Mouse (Mus musculus): Measurements from ENCODE around the gene Oasl2.

DNA sequence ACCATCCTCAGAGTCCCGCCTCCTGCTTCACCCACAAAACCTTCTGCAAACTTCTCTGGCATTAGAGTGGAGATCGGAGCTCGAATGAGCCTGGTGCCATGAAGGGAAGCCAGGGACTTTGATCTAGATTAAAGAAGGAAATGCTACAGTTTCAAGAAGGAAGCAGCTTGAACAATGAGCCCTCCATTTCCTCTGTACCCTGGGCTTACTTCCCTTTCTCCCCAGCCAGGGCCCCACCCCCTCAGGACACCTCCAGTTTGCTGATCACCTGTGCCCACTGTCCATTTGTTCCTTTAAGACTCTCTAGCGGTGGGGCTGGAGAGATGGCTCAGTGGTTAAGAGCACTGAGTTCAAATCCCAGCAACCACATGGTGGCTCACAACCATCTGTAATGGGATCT, 20.0 kb downstream of the Oasl2 start:
- no peak for TF ChIP-seq CTCF (IDR thresholded peaks at IDR 0.05; ENCODE audit: low read depth)
- TF ChIP-seq EP300 (IDR thresholded peaks at IDR 0.05; ENCODE audit: low read depth) = no peak

All from heart, postnatal 0 days (tissue).